Mouse (Mus musculus) liver, embryonic 14.5 days (tissue): ENCODE results near the gene Rnf5.
A peak's percentile ranks its signal among the peaks of the same experiment; 100 is the strongest.

Experiments used
- CTCF ChIP-seq: IDR thresholded peaks from 2 replicates; pipeline ENCODE4 v1.5.1; 2016; ENCODE audit warnings: antibody characterized with exemption, low read depth, control low read depth
- EP300 ChIP-seq: IDR thresholded peaks from 2 replicates; pipeline ENCODE4 v1.6.1; 2016; ENCODE audit warnings: antibody characterized with exemption, low read depth

DNA sequence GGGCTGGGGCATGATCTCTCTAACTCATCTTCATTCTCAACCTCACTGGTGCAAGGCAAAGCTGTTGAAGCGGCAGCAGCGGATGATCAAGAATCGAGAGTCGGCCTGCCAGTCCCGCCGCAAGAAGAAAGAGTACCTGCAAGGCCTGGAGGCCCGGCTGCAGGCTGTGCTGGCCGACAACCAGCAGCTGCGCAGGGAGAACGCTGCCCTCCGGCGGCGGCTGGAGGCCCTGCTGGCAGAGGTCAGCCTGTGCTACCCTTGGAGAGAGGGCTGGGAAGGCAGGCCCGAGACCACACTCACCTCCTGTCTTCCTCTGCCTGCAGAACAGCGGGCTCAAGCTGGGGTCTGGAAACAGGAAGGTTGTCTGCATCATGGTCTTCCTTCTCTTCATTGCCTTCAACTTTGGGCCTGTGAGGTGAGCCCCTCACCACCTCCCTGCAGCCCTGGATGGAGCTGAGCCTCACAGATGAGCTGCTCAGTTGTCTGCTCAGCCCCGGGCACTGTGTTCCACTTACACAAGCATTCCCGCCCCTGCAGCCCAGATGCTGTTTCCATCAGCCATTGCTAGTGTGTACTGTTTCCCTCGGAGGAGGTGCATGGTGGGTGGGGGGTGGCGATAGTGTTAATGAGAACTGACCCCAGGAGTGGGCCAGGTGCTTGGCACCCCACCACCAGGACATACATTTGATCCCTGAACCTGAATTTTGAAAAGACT is 48.2 kb upstream of the Rnf5 start:
- TF ChIP-seq EP300: no peak
- TF ChIP-seq CTCF: peak; percentile 81
